Mouse (Mus musculus) gastrocnemius, postnatal 14 days (tissue): Measurements from ENCODE around the gene Spred1. TPM values are rescaled to one million over a fixed set of nuclear protein-coding genes. Genes with fewer than 3 reads are reported as not detected.
A peak's percentile ranks its signal among the peaks of the same experiment; 100 is the strongest.

Experiments
- DNase-seq: peaks from one replicate; pipeline ENCODE4 v3.0.0; 2021; ENCODE audit warnings: mixed read lengths
- intact Hi-C: fragments of 180-260 bp; cut with DNase I; formaldehyde crosslinking; loops from one replicate; pipeline ENCODE4 v1.15.1; 2025; ENCODE audit warnings: low total_unique reads
- total RNA-seq, 2 experiments: library from RNA; stranded (reverse); gene quantifications; 2 replicates each; pipeline ENCODE4 v1.2.3; 2021

The Spred1 gene
- total RNA-seq, 2 experiments from 2014 or later = 12.5 to 16.1 TPM

DNA sequence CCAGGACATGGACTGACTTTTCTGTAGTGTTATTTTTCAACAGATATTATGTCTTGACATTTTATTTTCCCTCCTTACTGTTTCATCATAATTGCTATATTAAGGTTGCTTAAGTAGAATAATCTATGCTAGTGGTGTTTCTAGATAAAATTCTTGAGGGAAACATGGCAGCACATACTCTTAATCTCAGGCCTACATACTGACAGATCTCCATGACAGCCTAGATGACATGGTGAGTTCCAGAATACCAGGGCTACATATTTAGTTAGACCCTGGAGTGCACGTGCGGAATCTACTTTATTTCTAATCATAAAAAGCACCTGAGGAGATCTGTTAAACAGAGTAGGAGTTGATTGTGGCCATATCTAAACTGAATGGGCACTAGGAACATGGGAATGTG is 47.2 kb downstream of the Spred1 start:
- DNase-seq = no peak
- intact Hi-C loops = no loop called here

DNA sequence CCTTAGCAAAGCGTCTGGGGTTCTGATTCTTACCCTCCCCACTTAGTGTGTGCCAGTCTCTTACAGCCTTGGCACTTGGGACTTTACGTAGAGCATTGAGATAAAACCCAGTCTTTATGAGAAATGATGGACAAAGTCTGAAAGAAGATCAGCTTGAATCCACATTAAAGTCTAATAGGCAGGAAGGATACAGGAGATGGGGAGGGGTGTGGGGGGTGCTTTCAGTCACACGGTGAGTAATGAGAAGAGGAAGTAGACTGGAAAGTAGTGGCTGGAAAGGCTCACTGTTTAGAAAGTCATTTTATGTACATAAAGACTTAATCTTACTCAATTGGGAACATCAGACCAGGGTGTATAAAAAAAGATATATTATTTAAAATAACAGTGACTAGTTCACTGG is 47.9 kb downstream of the Spred1 start:
- intact Hi-C loops = no loop called here

DNA sequence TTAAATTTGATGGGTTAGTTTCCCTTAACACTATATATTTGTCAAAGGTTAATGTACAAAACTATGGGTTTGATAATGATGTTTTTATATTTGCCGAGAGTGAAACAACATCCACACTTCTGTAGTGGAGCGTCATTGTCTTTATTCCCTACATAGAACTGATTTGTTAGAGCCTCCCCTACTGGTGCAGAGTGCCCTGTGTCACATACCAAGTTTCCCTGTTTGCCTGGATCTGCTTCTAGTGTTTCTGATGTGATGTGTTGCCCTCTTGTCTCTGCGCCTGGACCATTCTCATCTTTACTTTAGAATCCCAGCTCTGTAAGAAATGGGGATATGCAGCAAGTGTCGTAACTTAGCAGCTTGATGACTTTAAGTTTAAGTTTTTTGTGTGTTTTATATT is 51.8 kb downstream of the Spred1 start:
- DNase-seq = no peak
- intact Hi-C loops = no loop called here

More for the DNA sequence above, 47.9 kb downstream of the Spred1 start:
- DNase-seq = no peak

DNA sequence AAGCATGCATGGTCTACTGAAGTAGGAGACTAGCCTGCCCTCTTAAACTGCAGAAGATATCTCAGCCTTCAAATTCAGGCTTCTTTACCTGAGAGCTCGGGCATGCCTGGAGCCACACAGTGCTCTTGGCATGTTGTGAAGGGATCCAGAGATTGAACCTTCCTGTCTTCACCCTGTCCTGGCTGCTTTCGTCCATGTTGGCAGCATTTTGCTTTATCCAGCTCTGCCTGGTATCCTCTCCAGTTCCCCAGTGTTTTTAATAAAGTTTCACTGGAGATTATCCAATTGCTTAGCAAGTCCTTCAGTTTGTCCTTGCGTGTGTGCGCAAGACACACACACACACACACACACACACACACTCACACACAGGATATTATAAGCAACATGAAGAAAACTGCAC is 54.9 kb downstream of the Spred1 start:
- DNase-seq = no peak
- intact Hi-C loops = loop anchor here (2.0 kb wide), 1 partner anchor 277 kb away; no protein-coding TSS in a partner anchor

DNA sequence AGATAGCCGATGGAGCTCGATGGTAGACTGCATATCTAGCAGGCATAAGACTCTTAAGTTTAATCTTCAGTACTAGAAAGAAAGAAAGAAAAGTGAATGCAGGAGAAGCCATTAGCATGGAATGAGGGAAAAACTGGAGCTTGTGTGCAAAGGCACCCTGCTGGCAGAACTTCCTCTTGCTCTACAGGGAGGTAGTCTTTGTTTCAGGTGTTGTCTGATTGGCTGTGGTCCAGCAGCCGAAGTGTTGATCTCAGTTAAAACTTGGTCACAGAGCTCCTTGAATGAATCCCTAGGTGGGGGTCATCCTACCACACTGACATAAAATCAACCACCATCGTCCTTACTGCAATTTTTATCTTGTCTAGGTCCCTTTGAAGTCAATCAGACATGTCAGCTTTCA is 55.8 kb downstream of the Spred1 start:
- intact Hi-C loops = loop anchor here (2.0 kb wide), 1 partner anchor 278 kb away; no protein-coding TSS in a partner anchor
- DNase-seq = no peak

DNA sequence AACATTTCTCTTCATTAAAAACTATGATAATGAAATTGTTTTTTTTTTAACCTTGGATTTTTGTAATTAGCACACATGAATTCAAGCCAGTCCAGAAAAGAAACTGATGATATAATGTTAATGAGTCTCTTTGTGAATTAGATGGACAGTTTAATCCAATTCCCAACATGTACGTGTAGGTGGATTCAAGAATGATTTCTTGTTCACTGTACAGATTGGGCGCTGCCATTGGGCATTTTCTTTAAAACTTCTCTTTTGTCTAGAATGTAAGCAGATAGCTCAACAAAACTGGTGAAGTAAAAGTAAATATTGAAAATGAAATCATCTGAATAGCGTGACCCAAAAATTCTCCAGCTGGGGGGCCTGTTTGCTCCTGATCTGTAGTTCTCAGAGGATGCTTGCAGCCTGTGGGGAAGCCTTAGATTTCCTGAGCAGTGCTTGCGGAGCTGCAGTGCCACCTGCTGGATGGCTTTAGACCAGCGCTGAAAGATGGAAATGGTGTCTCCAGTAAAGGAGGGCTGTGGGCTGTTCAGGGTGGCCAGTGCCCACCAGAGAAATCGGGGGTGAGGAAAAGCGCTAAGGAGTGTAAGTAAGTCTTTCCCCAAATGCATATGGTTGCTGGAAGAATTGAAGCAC is 59.2 kb downstream of the Spred1 start:
- peak; percentile 74 for DNase-seq
- intact Hi-C loops = loop anchor here (5.0 to 10.0 kb wide), 2 partner anchors 52 to 56 kb away; partner anchors contain the start of gene Spred1

DNA sequence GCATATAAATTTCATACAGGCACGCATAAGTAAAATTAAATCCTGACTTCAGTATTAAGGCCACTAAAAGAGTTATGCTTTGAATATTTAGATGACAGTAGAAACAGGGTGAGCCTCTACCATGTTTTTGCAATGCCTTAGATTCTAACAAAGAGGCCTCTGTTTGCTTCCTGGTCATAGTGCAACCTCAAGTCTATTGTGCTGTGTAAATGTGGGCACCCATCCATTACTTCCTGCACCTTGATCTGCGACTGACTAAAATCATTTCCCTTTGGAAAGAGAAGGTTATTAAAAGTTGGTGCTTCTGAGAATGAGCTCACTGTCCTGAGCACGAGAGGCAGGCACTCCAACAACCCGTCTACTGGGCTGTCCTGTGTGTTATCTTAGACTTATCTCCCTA is 64.4 kb downstream of the Spred1 start:
- DNase-seq = no peak
- intact Hi-C loops = loop anchor here (10.0 kb wide), 1 partner anchor 61 kb away; the partner anchor contains the start of gene Spred1

DNA sequence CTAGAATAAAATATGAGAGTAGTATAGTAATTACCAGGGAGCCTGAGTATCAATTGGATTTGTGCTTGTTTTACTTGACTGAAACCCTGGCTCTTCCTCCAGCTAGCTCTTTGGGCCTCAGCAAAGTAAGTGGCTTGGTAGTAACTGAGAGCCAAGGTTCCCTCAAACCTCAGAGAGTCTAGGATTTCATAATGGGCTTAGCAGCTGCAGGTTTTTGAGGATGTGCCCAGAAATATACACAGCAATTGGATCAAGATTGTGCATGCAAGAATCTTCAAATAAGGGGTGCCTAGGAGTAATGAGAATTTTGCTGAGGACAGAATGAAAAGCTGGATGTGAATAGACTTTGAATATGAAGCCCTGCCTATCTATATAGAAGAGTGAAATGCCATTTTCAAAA is 69.7 kb downstream of the Spred1 start:
- intact Hi-C loops = no loop called here
- DNase-seq = no peak

DNA sequence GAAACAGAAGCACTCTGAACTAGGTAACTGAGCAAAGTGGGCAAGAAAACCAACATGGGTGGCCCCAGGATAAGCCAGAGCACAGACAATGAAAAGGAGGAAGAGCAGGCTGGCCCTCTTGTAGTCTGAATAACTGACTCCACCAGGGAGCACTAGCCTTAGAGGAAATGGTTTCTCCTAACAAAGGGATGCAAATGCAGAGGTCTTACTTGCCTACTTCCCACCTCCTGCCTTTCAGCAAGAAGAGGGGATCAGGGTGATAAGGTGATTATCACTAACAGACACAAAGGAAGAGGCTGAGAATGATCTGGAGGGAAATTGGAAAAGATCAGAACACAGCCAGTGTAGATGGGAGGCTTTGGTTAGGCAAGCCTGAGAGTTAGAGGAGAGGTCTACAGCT is 73.1 kb downstream of the Spred1 start:
- DNase-seq = no peak
- intact Hi-C loops = no loop called here

DNA sequence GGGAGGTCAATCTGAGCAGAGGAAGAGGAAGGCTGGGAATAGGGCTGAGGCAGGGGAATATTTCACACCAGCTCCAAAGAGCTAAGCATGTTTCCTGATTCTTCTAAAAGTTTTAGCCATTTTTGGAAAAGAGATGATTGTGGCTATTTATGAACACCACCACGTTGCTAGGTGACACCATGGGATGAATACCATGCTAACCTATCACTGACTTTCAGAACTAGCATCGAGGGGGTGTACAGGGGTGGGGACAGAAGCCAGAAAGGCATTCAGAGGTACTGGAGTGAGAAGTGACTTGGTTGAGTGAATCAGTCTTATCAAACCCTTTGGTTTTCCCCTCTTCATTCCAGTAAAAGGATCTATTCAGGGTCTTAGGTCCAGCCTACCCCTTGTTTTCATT is 74.0 kb downstream of the Spred1 start:
- intact Hi-C loops = no loop called here
- DNase-seq = no peak

DNA sequence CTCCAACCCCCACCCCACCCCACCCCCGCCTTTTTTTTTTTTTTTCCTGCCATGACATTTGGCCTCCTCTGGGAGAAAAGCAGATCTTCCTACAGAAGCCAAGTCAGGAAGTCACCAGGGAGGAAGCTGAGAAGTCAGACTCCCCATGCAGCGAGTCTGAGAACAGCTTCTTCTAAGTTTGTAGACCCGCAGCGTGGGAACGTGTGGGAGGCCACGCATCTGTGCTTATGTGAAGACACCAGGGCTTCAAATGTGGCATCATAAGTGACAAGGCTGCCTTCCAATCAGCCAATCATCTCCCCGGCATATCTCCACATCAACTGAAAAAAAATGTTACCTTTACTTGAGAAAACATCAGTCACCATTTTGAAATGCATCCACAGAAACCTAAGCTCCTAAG is 74.4 kb downstream of the Spred1 start:
- intact Hi-C loops = no loop called here
- no peak for DNase-seq

DNA sequence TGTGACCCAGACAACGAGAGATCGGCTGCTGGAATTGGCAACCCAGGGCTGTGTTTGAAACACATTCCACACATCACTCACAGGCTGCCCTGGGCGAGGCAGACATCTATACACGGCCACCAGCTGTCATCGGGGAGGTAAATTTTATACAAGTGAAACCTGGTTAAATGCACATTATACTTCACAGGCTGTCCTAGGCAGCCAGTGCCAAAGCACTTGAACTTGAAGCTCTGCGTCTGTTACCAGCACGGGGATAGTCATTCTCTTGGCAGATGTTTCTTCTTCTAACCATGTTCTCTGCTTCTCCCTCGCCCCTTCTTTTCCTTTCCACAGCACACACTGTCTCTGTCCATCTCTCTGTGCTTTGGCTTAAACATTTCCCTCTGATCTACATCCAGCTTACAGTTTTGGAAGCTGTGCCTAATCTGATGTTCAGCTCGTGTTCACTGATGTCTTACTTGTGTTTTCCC is 79.7 kb downstream of the Spred1 start:
- intact Hi-C loops = no loop called here

DNA sequence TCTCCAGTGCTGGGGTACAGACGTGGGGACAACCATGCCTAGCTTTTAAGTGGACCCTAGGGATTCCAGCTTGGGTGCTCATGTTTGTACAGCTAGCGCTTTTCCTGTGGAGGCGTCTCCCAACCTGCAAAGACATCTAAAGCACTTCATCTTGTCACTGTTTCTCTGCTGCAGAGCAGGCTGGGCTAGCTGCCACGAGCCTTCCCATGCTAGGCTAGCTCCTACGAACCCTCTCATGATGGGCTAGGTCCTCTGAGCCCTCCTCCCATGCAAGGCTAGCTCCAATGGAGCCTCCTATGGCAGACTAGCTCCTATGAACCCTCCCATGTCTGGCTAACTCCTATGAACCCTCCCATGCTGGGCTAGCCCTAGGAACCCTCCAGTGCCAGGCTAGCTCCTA is 82.2 kb downstream of the Spred1 start:
- no peak for DNase-seq
- intact Hi-C loops = no loop called here

More for the DNA sequence above, 79.7 kb downstream of the Spred1 start:
- DNase-seq = no peak

DNA sequence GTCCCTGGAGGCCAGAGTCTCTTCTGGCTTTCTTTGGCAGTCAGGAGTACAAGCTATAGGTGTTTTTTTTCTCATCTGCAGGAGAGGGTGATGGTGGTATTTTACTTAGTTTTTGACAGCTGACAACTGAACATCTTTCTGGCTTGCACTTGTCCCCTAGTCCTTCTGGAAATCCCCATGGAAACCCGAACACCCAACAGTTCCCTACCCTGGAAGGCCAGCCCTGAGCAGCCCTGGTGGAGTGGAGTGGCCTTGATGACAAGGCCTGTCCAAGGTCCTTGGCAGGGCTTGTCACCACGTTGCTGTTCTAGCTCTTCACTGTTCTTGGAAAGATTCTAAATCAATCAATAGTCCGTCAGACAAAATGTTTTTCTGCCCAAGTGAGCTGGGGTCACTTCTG is 83.4 kb downstream of the Spred1 start:
- DNase-seq = no peak
- intact Hi-C loops = no loop called here

DNA sequence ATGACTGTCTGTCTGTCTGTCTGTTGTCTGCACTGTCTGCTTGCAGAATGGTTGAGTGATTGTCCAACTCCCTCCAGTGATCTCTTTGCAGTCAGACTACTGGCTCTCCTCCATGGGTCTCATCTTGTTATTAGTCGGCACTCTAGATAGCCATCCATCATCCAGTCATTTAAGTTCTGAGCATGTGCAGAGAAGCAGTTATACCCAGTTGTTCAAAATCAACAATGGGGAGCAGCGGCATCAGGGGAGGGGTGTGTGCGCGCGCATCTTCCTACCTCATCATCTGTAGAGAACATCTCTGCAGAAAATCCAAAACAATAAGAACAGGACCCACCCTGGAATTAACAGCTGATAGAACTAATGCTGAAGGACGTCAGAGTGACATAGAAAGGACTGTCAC is 83.9 kb downstream of the Spred1 start:
- intact Hi-C loops = no loop called here
- DNase-seq = no peak

DNA sequence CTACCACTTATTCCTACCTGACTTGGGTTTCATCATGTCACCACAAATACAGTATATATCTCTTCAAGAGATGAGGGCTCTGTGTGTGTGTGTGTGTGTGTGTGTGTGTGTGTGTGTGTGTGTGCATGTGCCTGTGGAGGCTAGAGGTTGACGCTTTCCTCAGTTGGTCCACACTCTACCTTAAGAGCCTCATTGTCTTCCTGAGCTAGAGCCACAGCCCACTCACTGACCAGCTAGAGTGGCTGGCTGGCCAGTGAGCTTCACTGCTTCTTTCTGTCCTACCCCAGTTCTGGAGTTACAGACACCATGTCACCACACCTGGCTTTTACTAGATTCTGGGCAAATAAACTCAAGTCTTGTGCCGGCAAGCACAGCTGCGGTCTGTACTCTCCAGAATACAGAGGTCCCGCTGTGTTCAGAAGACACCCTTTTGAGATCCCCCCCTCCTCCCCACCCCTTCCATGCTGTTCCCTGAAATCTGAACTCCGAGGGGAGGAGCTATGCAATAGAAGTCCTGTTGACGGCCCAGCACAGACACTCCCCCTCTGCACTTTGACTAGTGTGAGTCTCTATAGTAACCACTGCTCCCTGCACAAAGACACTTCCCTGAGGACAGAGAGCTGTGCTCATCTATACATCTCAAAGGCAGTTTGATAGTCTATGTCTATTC is 89.4 kb downstream of the Spred1 start:
- intact Hi-C loops = no loop called here
- peak; percentile 25 for DNase-seq

DNA sequence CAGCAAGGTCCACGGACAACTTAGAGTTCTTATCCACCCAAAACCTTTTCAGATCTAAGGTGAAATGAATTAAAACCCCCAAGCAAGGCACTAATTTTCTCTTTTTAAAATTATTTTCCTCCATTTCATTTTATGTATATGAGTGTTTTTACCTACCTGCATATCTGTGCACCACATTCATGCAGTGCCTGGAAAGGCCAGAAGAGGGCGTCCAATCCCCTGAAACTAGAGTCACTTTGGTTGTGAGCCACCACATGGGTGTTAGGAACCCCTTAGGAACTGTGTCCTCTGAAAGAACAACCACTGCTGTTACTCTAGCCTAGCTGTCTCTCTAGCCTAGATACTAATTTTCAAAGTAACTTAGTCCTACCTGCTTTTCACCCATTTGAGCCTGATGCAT is 95.0 kb downstream of the Spred1 start:
- no peak for DNase-seq
- intact Hi-C loops = no loop called here

DNA sequence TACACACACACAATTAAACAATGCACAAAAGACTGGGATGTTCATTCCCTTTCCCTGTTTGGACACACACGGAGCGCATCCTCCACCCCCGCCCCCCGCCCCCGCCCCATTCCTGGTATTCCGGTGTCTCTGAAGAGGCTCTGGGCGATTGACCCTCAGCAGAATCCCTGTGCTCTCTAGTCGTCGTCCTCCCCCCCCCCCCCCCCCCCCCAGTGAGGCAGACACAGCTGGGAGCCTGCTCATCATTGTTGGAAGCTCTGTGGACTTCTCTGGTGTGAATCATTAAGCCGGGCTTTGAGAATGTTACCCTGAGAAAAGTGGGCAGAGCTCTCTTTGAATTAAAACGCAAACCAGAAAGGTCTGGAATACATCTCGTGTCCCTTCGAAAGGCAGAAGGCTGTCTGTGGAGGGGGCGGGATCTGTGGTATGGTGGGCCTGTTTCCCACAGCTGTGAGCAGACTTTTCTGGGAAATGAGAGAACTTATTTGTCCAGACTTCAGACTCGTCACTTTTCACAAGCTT is 96.6 kb downstream of the Spred1 start:
- intact Hi-C loops = no loop called here
- DNase-seq = no peak

DNA sequence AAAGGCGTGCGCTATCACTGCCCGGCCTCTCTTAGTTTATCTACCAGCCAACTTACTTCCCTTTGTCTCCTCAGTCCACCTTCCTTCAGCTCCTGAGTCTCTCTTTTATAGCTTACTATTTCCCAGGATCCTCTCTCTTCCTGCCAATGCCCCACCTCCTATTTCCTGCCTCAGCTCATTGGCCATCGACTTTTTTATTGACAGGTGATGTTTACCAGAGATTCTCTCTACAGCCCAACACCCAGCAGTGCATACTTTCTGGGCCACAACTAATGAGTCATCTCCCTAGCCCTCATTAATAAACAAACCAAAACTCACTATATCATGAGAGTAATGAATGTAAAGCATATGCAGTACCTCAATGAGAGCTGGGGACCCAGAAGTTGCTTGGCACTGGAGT is 98.4 kb downstream of the Spred1 start:
- intact Hi-C loops = no loop called here
- DNase-seq = no peak

DNA sequence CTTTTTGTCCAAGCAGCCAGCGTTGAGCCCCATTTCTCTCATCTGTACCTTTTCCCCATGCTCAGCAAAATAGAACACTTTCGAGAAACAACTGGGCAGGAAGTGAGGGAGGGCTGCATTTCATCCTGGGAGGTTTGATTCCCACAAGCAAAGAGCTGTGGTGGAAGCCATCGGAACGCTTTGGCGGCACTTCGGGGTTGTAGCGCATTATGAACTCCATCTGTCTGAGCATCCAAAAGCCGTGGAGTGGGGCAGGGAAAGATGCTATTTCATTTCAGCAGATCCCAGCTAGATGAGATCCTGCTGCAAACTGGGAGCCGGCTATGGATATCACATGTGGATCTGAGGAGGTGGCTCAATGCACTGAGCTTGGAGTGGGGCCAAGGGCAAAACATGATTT is 101.5 kb downstream of the Spred1 start:
- intact Hi-C loops = no loop called here
- DNase-seq = peak; percentile 7

DNA sequence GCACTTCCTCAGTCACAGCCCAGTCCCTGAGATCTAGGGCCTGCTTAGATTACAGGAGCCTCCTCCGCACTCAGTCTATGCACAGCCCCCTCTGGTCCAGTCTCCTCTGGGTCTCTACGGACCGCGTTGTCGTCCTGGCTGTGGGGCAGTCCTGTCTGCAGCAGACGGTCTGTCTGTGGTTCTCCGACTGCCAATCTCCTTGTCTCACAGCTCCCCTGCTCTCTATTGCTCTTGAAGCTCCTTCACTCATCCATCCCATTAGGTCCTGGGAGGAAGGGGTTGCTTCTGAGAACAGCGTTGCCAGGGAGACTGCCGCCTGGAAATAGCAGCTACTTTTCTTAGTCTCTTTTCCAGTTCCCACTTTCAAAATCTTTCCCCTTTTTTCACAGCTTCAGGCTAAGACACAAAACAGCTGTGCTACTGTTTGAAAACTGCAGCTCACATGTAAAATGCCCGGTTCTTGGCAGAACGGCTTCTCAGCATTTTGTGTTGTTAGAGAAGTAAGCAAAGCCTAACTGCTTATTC is 107.5 kb downstream of the Spred1 start:
- intact Hi-C loops = no loop called here
- DNase-seq = no peak
